14 mouse cellular contexts compared by ENCODE assay signal in the genomic region with DNA sequence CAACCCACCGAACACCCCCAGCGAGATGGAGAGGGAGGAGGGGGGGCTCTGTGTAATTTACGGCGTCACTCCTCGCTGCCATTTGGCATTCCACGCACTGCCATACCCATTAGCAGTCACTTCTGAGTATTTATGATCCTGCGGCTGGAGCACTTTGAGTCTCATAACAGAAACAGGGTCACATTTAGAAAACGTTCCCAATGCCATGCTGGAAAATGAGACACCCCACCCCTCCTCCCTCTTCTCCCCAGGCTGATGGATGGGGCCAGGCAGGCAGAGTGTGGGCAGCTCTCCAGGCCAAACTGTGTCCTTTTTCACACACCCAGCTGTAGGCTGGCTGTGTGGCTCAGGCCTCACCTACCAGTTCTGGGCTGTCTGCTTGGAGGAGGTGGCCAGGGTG. TPM values are rescaled to one million over a fixed set of nuclear protein-coding genes. Genes with fewer than 3 reads are reported as not detected.
A peak's percentile ranks its signal among the peaks of the same experiment; 100 is the strongest.
DNase-seq lines count a peak whose midpoint lies in the region; ATAC-seq lines count a peak whose summit lies in the region.
"Had no signal": no experiment of that assay in that cellular context is flagged by ENCODE, and none has a peak within 500 bp of the region (broad histone marks: within the 10 kb centered on the region; RNA-seq: fewer than 3 reads in every experiment).

No protein-coding gene starts in this region.

- peaks cover 62% of the 10 kb centered on the region for H3K4me1 ChIP-seq in hindbrain, embryonic 13.5 days (replicated peaks)
- H3K4me1 ChIP-seq in hindbrain, embryonic 10.5 days (replicated peaks) = peaks cover 73% of the 10 kb centered on the region
- H3K4me1 ChIP-seq in neural tube, embryonic 12.5 days = peaks cover 51% of the 10 kb centered on the region

- no peak for DNase-seq in hindbrain, embryonic 10.5 days (ENCODE audit: low spot score)
- DNase-seq in adrenal gland, postnatal 10 days = peak; percentile 68
- DNase-seq in gastrocnemius, adult 8-10 months (ENCODE audit: low spot score in 2 of 2) = peak; percentile 61 to 70
- no peak for DNase-seq in spleen, postnatal 4 days (ENCODE audit: low spot score in 2 of 2)
- no peak for DNase-seq in spleen, adult 12 weeks (ENCODE audit: low spot score)
- DNase-seq in frontal cortex, postnatal 36 days (ENCODE audit: low spot score in 2 of 2) = no peak
- DNase-seq: cerebellum, adult 2 months; kidney, postnatal 36 days; right cerebral cortex, adult 18-20 months; thymus, postnatal 14 days had no signal

- WGBS in hindbrain, embryonic 13.5 days = 33% methylated on average over 8 of the region's 8 CpGs
- 83% methylated on average over 8 of the region's 8 CpGs for WGBS in hindbrain, embryonic 10.5 days
- WGBS in neural tube, embryonic 12.5 days = 8% methylated on average over 8 of the region's 8 CpGs

- no peaks in the 10 kb centered on the region for H3K36me3 ChIP-seq in hindbrain, embryonic 13.5 days
- H3K36me3 ChIP-seq in hindbrain, embryonic 10.5 days = peaks cover 12% of the 10 kb centered on the region
- H3K36me3 ChIP-seq in neural tube, embryonic 12.5 days = no peaks in the 10 kb centered on the region
- H3K36me3 ChIP-seq: embryonic facial prominence, embryonic 12.5 days had no signal

- 0 out of 2 replicates have a peak, but pooled peaks have one; percentile 29 for ATAC-seq in hindbrain, embryonic 13.5 days (ENCODE audit: low FRiP score)
- ATAC-seq in neural tube, embryonic 12.5 days (ENCODE audit: low FRiP score, low read depth) = peak; percentile 55

- H3K4me2 ChIP-seq in hindbrain, embryonic 13.5 days = no peak overlapping the region
- H3K4me2 ChIP-seq in neural tube, embryonic 12.5 days (replicated peaks) = peak overlapping the region; percentile 27
- H3K4me2 ChIP-seq: embryonic facial prominence, embryonic 12.5 days; heart, embryonic 11.5 days had no signal

- H3K27me3 ChIP-seq in hindbrain, embryonic 13.5 days = peaks cover 3% of the 10 kb centered on the region; the same call in 1 of the 2 replicates
- 0 out of 2 replicates have a peak, but pooled peaks cover 6% of the 10 kb centered on the region for H3K27me3 ChIP-seq in hindbrain, embryonic 10.5 days (ENCODE audit: insufficient read depth, poor library complexity, severe bottlenecking)
- H3K27me3 ChIP-seq in neural tube, embryonic 12.5 days (replicated peaks) = peaks cover 3% of the 10 kb centered on the region; the same call in 1 of the 2 replicates
- H3K27me3 ChIP-seq: embryonic facial prominence, embryonic 12.5 days had no signal

- H3K27ac ChIP-seq in hindbrain, embryonic 13.5 days = peak overlapping the region; percentile 24; the same call in 1 of the 2 replicates
- no peak overlapping the region for H3K27ac ChIP-seq in hindbrain, embryonic 10.5 days
- H3K27ac ChIP-seq in neural tube, embryonic 12.5 days = no peak overlapping the region
- H3K27ac ChIP-seq: embryonic facial prominence, embryonic 12.5 days had no signal

- H3K4me3 ChIP-seq in hindbrain, embryonic 13.5 days = no peak overlapping the region
- no peak overlapping the region for H3K4me3 ChIP-seq in hindbrain, embryonic 10.5 days
- H3K4me3 ChIP-seq in neural tube, embryonic 12.5 days = no peak overlapping the region
- H3K4me3 ChIP-seq: embryonic facial prominence, embryonic 12.5 days had no signal

- no peaks in the 10 kb centered on the region for H3K9me3 ChIP-seq in hindbrain, embryonic 13.5 days
- H3K9me3 ChIP-seq in hindbrain, embryonic 10.5 days = no peaks in the 10 kb centered on the region
- H3K9me3 ChIP-seq in neural tube, embryonic 12.5 days = no peaks in the 10 kb centered on the region
- H3K9me3 ChIP-seq: embryonic facial prominence, embryonic 12.5 days had no signal

- H3K9ac ChIP-seq in hindbrain, embryonic 13.5 days = 0 out of 2 replicates have a peak overlapping the region, but pooled peaks have one; percentile 8
- H3K9ac ChIP-seq in neural tube, embryonic 12.5 days = no peak overlapping the region
- H3K9ac ChIP-seq: embryonic facial prominence, embryonic 12.5 days had no signal

RNA-seq across cellular contexts. Expression of gene Galnt10, which starts 38.7 kb away (rescaled TPM):
- 12.1 and 12.2 TPM in 2 replicates for polyA plus RNA-seq in hindbrain, embryonic 13.5 days (2015; fragmentation: Nextera tagmentation; extraction: Ambion mirVana)
- 21.2 and 22.7 TPM in 2 replicates for polyA plus RNA-seq in hindbrain, embryonic 10.5 days (2016; fragmentation: Nextera tagmentation; extraction: Ambion mirVana)
- 10 to 100 TPM; 31.7 to 33.5 TPM for total RNA-seq in adrenal gland, postnatal 10 days (2021)
- total RNA-seq in gastrocnemius, adult 8-10 months (2022) = 1 to 10 TPM; 2.3 to 3.5 (median 3.2) TPM
- 17.4 and 18.4 TPM in 2 replicates for polyA plus RNA-seq in neural tube, embryonic 12.5 days (2016; fragmentation: Nextera tagmentation; extraction: Ambion mirVana)

Comparison
In these comparisons a context has a peak if more than half of its experiments do, and no peak if none do; other contexts are left out.
1. DNase-seq: peak in adrenal gland, postnatal 10 days (single experiment) and gastrocnemius, adult 8-10 months (2 of 2); none in hindbrain, embryonic 10.5 days (single experiment), spleen, postnatal 4 days (0 of 2), spleen, adult 12 weeks (single experiment) and frontal cortex, postnatal 36 days (0 of 2).